Mouse (Mus musculus): Measurements from ENCODE around the gene Mast3.
A peak's percentile ranks its signal among the peaks of the same experiment; 100 is the strongest.

Mast3 gene

GRCm38 (mm10) chr8:70804481-70805206 lies at the start of gene Mast3:
TSS of gene Mast3 (minus strand) at chr8:70805054.
- peak; percentile 85 for DNase-seq

- DNase-seq, result no peak
Measured at GRCm38 (mm10) chr8:70853863-70854262, 49.0 kb upstream of the Mast3 start.

DNA sequence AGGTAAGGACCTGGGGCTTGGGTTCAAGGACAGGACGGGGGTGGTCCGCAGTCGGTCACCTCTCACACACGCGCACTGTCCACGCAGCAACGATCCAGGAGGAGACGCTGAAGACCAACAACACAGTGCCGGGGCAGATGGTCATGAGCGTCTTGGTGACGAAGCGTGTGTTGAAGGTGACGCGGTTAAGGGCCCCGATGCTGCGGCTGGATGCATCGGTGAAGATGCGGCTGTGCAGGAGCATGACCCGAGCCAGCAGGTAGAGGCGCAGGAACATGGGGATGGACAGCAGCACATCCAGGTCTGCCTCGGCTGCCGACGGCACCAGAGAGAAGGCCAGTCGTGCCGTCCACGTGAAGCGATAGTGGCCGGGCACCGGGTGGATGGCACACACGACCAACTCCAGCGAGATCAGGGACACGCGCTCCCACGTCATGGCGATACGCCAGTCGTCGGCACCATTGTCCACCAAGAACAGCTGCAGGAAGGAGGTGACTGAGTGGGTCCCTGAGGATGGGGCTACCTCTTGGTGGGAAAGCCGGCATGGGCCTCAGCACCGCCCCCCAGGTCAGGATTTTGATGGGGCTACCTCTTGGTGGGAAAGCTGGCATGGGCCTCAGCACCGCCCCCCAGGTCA lies 47.9 kb upstream of the Mast3 start:
- no peak for DNase-seq

DNA sequence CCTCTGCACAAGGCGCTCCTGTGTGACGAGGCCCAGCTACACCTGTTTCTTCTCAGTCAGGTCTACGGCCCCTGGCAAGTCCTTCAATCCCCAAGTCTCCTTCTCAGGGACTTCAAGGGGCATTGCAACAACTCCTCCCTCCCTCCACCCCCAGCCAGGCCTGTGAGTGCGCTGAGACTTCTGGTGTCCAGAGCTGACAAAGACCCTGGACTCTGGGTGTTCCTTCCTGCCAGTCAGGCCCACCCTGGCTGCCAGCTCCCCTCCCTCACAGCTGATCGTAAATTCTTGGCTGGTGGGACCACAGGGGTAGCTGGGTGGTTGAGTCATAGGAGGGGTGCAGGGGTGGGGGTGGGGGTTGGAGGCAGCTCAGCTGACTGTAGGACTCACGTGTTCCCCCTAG lies 47.0 kb upstream of the Mast3 start:
- DNase-seq, result no peak

DNA sequence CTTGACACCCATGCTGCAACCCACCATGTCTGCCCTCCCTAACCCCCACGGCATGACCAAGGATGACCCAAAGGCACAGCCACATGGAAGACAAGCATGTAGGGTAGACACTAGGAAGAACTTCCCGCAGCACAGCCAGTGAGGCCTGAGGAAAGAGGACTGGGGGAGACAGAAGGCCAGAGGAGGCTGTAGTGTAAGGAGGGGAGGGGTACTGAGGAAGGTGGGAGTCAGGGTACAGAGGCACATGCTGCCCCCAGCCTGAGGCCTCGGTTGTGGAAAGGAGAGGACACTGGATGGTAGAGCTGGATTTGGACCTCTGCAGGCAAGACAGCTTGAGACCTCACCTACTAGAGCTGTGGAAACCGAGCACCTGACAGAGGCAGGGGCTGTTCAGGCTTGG lies 46.1 kb upstream of the Mast3 start:
- DNase-seq, result no peak

GRCm38 (mm10) chr8:70850132-70850845 lies 45.4 kb upstream of the Mast3 start:
- DNase-seq, result no peak

- no peak for DNase-seq
Measured at GRCm38 (mm10) chr8:70849333-70849990, 44.6 kb upstream of the Mast3 start.

GRCm38 (mm10) chr8:70846371-70847154 lies 41.7 kb upstream of the Mast3 start:
- no peak for DNase-seq

DNA sequence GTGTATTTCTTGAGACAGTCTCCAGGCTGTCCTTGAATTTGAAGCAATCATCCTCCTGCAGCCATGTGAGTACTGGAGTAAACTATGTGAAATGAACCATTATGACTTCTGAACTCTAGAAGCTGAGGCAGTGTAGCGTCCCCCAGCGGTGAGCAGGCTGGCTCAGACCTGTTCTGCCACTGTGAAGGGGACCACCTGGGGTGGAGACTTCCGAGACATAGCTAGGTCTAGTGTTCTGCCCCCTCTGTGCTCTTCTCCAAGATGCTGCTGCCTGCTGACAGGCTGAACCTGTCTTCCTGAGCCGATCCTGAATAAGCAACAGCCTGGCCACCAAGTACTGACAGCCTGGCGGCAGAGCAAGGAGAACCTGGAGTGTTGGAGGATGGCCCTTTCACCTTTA lies 40.3 kb upstream of the Mast3 start:
- DNase-seq, result no peak

GRCm38 (mm10) chr8:70844523-70844922 lies 39.7 kb upstream of the Mast3 start:
- peak; percentile 93 for DNase-seq

DNA sequence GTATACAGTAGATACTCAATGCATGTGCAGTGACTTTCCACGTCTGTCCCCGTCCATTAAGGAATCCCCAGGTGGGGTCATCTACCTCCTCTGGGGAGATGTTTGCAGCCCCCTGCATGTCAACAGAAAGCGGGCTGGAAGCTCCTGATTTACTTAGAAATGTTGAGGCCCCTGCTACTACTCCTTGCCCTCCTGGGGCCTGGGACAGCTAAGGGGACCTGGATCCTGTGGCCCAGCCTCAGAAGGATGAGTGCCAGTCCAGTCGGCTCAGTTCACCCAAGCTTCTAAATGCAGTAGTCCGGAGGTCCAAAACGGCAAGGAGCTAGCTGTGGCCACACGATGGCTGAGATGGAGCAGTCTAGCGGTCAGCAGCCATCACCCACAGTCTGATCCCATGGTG lies 39.1 kb upstream of the Mast3 start:
- no peak for DNase-seq

- no peak for DNase-seq
Measured at GRCm38 (mm10) chr8:70843214-70843773, 38.4 kb upstream of the Mast3 start.

GRCm38 (mm10) chr8:70842484-70842883 lies 37.6 kb upstream of the Mast3 start:
- DNase-seq, result no peak

GRCm38 (mm10) chr8:70841147-70842072 lies 36.6 kb upstream of the Mast3 start:
- peak; percentile 96 for DNase-seq

GRCm38 (mm10) chr8:70840590-70840989 lies 35.7 kb upstream of the Mast3 start:
- DNase-seq, result peak; percentile 87

GRCm38 (mm10) chr8:70839408-70840351 lies 34.8 kb upstream of the Mast3 start, which contains the start of gene Arrdc2:
TSS of gene Arrdc2 (minus strand) at chr8:70839720.
- peak; percentile 100 for DNase-seq

DNA sequence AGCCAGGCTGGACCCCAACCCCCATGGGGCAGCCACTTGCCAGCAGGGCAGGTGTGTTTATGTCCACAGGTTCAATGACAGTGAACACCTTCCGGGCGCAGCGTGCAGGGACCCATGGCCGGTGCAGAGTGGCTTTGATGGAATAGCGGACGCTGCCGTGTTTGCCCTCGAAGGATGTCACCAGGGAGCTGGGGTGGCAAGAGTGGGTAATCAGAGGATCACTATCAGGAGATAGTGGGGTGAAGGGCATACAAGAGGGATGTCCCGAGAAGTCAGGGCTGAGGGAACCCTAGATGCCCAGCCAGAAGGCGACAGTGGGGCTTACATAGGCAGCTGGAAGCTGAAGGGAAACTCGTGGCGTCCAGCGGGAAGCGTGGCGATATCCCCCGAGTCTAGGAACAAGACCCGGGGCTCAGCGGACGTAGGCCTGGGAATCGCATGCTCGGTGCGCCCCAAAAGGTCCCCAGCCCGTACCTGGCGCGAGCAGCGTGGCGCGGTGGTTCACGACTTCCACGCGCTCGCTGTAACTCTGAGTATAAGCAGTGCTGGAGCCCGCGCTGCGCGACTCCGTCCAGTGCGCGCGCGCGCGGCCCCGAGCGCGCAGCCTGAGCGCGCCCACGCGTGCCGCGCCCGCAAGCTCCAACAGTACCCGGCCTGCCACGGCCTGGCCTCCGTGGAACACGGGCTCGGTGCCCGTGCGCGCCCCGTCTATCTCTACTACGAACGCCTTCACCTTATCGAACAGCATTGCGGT lies 34.0 kb upstream of the Mast3 start:
- no peak for DNase-seq

DNA sequence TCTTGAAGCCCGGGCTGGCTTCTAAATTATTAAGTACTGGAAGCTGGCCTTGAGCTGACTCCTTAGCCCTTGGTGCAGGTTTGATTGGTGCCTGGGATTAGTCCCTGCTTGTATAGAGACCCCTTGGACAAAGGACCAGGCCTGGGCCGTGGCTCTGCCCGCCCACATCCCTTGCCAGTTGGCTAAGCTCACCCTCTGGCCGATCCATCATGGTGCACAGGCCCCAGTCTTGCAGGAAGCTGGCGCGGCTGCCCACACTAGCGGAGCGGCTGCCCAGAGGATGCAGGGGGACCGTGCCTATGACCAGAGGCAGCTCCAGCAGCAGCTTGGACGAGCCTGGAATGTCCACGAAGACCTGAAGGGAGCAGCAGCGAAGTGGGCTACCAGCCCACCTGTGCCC lies 31.8 kb upstream of the Mast3 start:
- no peak for DNase-seq

DNA sequence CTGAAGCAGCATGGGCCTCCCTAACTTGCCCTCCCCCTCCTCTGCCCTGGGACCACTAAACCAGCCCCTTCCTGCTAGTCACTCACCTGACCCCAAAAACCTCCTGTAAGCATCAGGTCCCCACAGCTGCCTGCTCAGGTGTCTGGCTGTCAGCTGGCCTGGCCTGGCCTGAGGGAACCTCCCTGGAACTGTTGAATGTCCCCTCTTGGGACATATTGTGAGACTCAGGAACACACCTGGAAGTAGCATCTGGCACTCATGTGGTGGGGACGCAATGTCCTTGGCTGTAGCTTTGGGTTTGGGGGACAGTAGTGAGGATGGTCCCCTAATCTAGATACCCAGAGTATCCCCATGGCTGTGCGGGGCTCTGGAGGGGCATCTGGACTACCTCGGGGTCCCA lies 29.2 kb upstream of the Mast3 start:
- no peak for DNase-seq

Data from kidney, adult 9 months (tissue).